Mouse (Mus musculus): Measurements from ENCODE around the gene Gm20388. TPM values are rescaled to one million over a fixed set of nuclear protein-coding genes. Genes with fewer than 3 reads are reported as not detected.

The Gm20388 gene
- polyA plus RNA-seq, 1 experiment from 2014 or later, result 4.4 TPM

GRCm38 (mm10) chr8:119941471-119941870 lies 30.8 kb downstream of the Gm20388 start:
- H3K9me3 ChIP-seq, result no peaks in the 10 kb centered on the region
- H3K27me3 ChIP-seq, result no peaks in the 10 kb centered on the region
- no peak overlapping the region for H3K27ac ChIP-seq
- H3K36me3 ChIP-seq, result peaks cover 69% of the 10 kb centered on the region
- peaks cover 2% of the 10 kb centered on the region; the same call in 1 of the 2 replicates for H3K4me1 ChIP-seq (replicated peaks)
- no peak overlapping the region for H3K9ac ChIP-seq (replicated peaks)
- no peak overlapping the region for H3K4me2 ChIP-seq (replicated peaks)
- 96% methylated on average over 18 of the region's 18 CpGs for WGBS
- no peak for ATAC-seq
- H3K4me3 ChIP-seq (replicated peaks), result no peak overlapping the region

- Histone ChIP-seq H3K9me3 (no peaks in the 10 kb centered on the region), H3K4me2 (replicated peaks) (no peak overlapping the region), H3K9ac (replicated peaks) (no peak overlapping the region), H3K4me1 (replicated peaks) (peaks cover 12% of the 10 kb centered on the region), H3K27me3 (no peaks in the 10 kb centered on the region), H3K4me3 (replicated peaks) (no peak overlapping the region), H3K36me3 (peaks cover 73% of the 10 kb centered on the region), H3K27ac (no peak overlapping the region)
- 94% methylated on average over 10 of the region's 10 CpGs for WGBS
- ATAC-seq, result no peak
Measured at GRCm38 (mm10) chr8:119943616-119944015, 33.0 kb downstream of the Gm20388 start.

DNA sequence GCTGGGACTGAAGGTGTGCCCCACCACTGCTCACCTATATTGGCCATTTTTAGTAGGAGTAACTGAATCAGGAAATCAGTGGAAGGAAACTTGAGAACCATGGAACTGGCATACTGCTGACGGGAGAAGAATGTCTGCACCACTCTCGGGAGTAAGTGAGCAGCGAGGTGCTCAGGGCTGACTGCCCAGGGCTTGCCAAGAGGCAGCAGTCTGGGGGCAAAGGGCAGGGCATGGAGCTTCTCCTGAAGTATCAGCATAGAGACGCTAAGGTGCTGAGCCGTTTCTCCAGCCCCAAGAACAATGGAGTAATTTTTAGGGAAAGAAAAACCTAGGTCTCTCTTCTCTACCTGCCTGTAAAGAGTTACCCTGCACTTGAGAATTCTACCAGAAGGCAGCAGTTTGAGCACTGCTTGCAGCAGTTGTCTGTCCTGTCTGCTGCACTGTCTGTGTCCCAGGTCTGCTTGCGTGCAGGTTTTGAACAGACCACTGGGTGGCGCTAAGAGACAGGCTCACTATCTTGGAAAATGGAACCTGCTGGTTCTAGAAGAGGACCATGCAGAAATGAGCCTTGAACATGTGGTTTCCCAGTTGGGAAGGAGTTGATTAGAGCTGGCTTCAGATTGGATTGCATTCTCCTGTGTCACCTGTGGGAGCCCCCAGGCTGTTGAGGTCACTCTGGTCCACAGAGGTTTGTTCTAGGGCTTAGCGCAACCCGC lies 33.6 kb downstream of the Gm20388 start:
- WGBS, result 64% methylated on average over 9 of the region's 9 CpGs

DNA sequence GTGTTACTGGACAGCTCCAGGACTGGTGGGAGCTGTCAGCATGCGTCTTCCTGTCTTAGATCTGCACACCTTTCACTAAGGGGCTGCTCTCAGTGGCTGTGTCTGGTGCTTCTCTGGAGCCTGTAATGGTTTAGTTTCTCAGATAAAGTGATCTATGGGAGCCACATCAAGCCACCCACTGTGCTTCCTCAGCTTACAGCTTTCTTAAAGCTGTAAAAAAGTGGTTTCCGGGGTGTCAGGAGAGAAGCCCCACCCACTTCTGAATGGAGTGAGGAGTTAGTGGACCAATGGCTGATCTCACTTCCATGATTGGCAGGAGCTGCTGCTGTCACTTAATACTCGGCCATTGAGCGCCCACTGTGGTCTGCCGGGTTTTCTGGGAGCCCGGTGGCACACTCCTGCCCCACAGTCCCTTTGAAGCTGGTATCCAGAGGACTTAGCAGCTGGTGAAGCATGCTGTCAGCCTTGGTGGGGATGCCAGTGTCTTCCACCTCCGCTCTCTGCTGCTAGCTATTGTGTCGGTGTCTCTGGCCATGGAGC lies 35.8 kb downstream of the Gm20388 start:
- Histone ChIP-seq H3K36me3 (peaks cover 84% of the 10 kb centered on the region), H3K4me2 (replicated peaks) (no peak overlapping the region), H3K9ac (replicated peaks) (no peak overlapping the region), H3K4me1 (replicated peaks) (peaks cover 17% of the 10 kb centered on the region), H3K4me3 (replicated peaks) (no peak overlapping the region), H3K27me3 (no peaks in the 10 kb centered on the region), H3K9me3 (no peaks in the 10 kb centered on the region), H3K27ac (no peak overlapping the region; the same call in 1 of the 2 replicates)
- 80% methylated on average over 8 of the region's 8 CpGs for whole genome bisulfite sequencing
- ATAC-seq, result no peak

More for the DNA sequence above, 33.6 kb downstream of the Gm20388 start:
- Histone ChIP-seq H3K36me3 (peaks cover 74% of the 10 kb centered on the region), H3K4me2 (replicated peaks) (no peak overlapping the region), H3K9ac (replicated peaks) (no peak overlapping the region), H3K4me1 (replicated peaks) (peaks cover 17% of the 10 kb centered on the region), H3K4me3 (replicated peaks) (no peak overlapping the region), H3K9me3 (no peaks in the 10 kb centered on the region), H3K27me3 (no peaks in the 10 kb centered on the region), H3K27ac (no peak overlapping the region)
- ATAC-seq, result 0 out of 2 replicates have a peak, but pooled peaks have one; percentile 46

- ATAC-seq, result no peak
- no peak overlapping the region for H3K27ac ChIP-seq
- no peak overlapping the region for H3K4me3 ChIP-seq (replicated peaks)
- no peaks in the 10 kb centered on the region for H3K27me3 ChIP-seq
- 92% methylated on average over 19 of the region's 19 CpGs for WGBS
- H3K4me1 ChIP-seq (replicated peaks), result peaks cover 17% of the 10 kb centered on the region
- no peak overlapping the region for H3K9ac ChIP-seq (replicated peaks)
- H3K36me3 ChIP-seq, result peaks cover 84% of the 10 kb centered on the region
- H3K9me3 ChIP-seq, result no peaks in the 10 kb centered on the region
- no peak overlapping the region for H3K4me2 ChIP-seq (replicated peaks)
Measured at GRCm38 (mm10) chr8:119947653-119948052, 37.0 kb downstream of the Gm20388 start.

GRCm38 (mm10) chr8:119948340-119948739 lies 37.7 kb downstream of the Gm20388 start:
- no peak for ATAC-seq
- no peaks in the 10 kb centered on the region for H3K9me3 ChIP-seq
- peaks cover 17% of the 10 kb centered on the region for H3K4me1 ChIP-seq (replicated peaks)
- 76% methylated on average over 15 of the region's 15 CpGs for WGBS
- H3K36me3 ChIP-seq, result peaks cover 86% of the 10 kb centered on the region
- H3K9ac ChIP-seq (replicated peaks), result 0 out of 2 replicates have a peak overlapping the region, but pooled peaks have one; percentile 10
- H3K4me3 ChIP-seq (replicated peaks), result no peak overlapping the region
- H3K4me2 ChIP-seq (replicated peaks), result no peak overlapping the region
- no peak overlapping the region for H3K27ac ChIP-seq
- H3K27me3 ChIP-seq, result no peaks in the 10 kb centered on the region

GRCm38 (mm10) chr8:119952282-119952681 lies 41.6 kb downstream of the Gm20388 start:
- Histone ChIP-seq H3K9ac (replicated peaks) (no peak overlapping the region), H3K4me1 (replicated peaks) (peaks cover 13% of the 10 kb centered on the region), H3K27ac (no peak overlapping the region), H3K4me3 (replicated peaks) (no peak overlapping the region), H3K36me3 (peaks cover 95% of the 10 kb centered on the region), H3K27me3 (no peaks in the 10 kb centered on the region), H3K4me2 (replicated peaks) (no peak overlapping the region), H3K9me3 (no peaks in the 10 kb centered on the region)
- WGBS, result 78% methylated on average over 7 of the region's 7 CpGs
- no peak for ATAC-seq

DNA sequence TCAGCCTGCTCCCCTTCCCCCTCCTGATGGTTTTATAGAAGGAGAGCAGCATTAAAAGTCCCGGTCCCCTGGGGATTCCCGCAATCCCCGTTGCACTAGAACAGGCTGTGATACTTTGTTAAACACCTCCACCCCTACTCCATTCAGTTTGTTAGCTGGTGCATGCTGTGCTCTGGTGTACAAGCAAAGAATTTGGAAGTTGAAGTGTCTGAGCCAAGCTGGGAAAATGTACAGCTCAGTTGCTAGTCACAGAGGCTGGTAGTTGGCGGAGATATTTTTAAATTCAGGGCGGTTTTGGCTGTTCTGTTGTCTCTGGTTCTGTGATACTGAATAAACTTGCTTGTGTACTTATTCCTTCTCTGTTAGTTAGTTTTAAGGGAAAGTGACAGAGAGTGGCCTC lies 42.1 kb downstream of the Gm20388 start:
- H3K27me3 ChIP-seq, result no peaks in the 10 kb centered on the region
- 67% methylated on average over 5 of the region's 5 CpGs for WGBS
- no peak overlapping the region for H3K4me3 ChIP-seq (replicated peaks)
- ATAC-seq, result no peak
- no peak overlapping the region for H3K9ac ChIP-seq (replicated peaks)
- H3K36me3 ChIP-seq, result peaks cover 95% of the 10 kb centered on the region
- H3K4me2 ChIP-seq (replicated peaks), result no peak overlapping the region
- no peaks in the 10 kb centered on the region for H3K9me3 ChIP-seq
- no peak overlapping the region for H3K27ac ChIP-seq
- H3K4me1 ChIP-seq (replicated peaks), result peaks cover 13% of the 10 kb centered on the region

- no peak overlapping the region for H3K9ac ChIP-seq (replicated peaks)
- 98% methylated on average over 8 of the region's 8 CpGs for WGBS
- H3K27me3 ChIP-seq, result no peaks in the 10 kb centered on the region
- H3K4me1 ChIP-seq (replicated peaks), result peaks cover 2% of the 10 kb centered on the region; the same call in 1 of the 2 replicates
- no peaks in the 10 kb centered on the region for H3K9me3 ChIP-seq
- no peak overlapping the region for H3K27ac ChIP-seq
- no peak for ATAC-seq
- no peak overlapping the region for H3K4me2 ChIP-seq (replicated peaks)
- H3K4me3 ChIP-seq (replicated peaks), result no peak overlapping the region
- H3K36me3 ChIP-seq, result peaks cover 82% of the 10 kb centered on the region
Measured at GRCm38 (mm10) chr8:119955333-119955732, 44.7 kb downstream of the Gm20388 start.

GRCm38 (mm10) chr8:119958076-119958475 lies 47.4 kb downstream of the Gm20388 start:
- peaks cover 8% of the 10 kb centered on the region; the same call in 1 of the 2 replicates for H3K4me1 ChIP-seq (replicated peaks)
- no peak overlapping the region for H3K4me2 ChIP-seq (replicated peaks)
- no peak overlapping the region for H3K9ac ChIP-seq (replicated peaks)
- no peak for ATAC-seq
- peaks cover 54% of the 10 kb centered on the region for H3K36me3 ChIP-seq
- no peaks in the 10 kb centered on the region for H3K27me3 ChIP-seq
- no peak overlapping the region for H3K27ac ChIP-seq
- H3K9me3 ChIP-seq, result no peaks in the 10 kb centered on the region
- WGBS, result 95% methylated on average over 10 of the region's 10 CpGs
- H3K4me3 ChIP-seq (replicated peaks), result no peak overlapping the region

DNA sequence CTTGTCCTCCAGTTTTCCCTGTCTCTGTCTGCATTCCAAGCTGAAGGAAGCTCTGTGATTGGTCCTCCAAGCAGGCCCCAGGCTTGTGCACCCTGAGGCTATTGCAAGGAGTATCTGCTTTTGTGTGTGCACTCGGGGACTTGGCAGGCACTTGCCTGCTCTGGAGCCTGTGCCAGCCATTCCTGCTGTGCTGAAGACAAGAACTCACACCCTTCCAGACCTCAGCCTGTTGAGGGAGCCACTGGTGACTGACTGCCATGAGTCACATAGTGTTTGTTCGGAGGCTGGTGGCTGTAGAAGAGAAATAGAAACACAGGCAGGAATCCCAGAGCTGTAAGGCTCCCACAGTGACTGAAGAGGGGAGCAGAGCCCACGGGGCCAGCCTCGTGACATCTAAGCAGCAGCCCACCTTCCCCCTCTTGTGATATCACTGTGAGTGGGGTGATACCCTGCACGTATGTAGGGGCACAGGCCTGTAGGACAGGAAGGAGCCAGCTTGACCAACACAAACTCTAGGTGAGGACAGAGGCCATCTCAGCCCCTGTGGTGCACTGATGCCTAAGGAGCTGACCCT lies 50.0 kb downstream of the Gm20388 start:
- no peak overlapping the region for H3K4me3 ChIP-seq (replicated peaks)
- peaks cover 29% of the 10 kb centered on the region for H3K36me3 ChIP-seq
- no peaks in the 10 kb centered on the region for H3K27me3 ChIP-seq
- H3K4me1 ChIP-seq (replicated peaks), result peaks cover 8% of the 10 kb centered on the region; the same call in 1 of the 2 replicates
- no peaks in the 10 kb centered on the region for H3K9me3 ChIP-seq
- no peak overlapping the region; the same call in 1 of the 2 replicates for H3K27ac ChIP-seq
- 0 out of 2 replicates have a peak, but pooled peaks have one; percentile 11 for ATAC-seq
- no peak overlapping the region; the same call in 1 of the 2 replicates for H3K9ac ChIP-seq (replicated peaks)
- no peak overlapping the region for H3K4me2 ChIP-seq (replicated peaks)
- WGBS, result 65% methylated on average over 5 of the region's 5 CpGs

GRCm38 (mm10) chr8:119964859-119965258 lies 54.2 kb downstream of the Gm20388 start:
- no peak for ATAC-seq
- Histone ChIP-seq H3K9ac (replicated peaks) (no peak overlapping the region), H3K4me2 (replicated peaks) (no peak overlapping the region), H3K9me3 (0 out of 2 replicates have a peak, but pooled peaks cover 4% of the 10 kb centered on the region), H3K27ac (no peak overlapping the region), H3K4me3 (replicated peaks) (no peak overlapping the region), H3K27me3 (no peaks in the 10 kb centered on the region), H3K36me3 (no peaks in the 10 kb centered on the region), H3K4me1 (replicated peaks) (peaks cover 8% of the 10 kb centered on the region; the same call in 1 of the 2 replicates)
- 88% methylated on average over 4 of the region's 4 CpGs for WGBS

Data from midbrain, embryonic 13.5 days (tissue).